Mouse (Mus musculus): Measurements from ENCODE around the gene Neurod4.

DNA sequence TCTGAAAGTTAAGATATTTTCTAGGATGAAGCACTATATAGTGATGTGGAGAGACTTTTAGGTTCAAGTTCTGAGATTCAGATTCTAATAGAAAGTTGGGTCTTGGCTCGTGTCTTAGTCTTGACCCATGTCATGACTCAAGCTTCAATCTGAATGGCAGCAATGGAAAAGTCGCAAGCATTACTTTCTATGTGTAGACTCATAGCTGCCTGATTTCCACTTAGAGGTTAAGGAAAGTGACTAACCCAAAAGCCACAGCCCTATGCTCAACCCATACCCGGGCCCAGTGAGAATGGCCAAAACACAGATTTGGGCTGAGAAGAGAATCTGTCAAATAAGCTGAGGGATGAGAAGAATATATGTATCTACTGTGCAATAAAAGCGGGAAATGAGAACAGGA is 44.2 kb upstream of the Neurod4 start:
- TF ChIP-seq ZC3H11A (IDR thresholded peaks at IDR 0.05; ENCODE audit: borderline replicate concordance, low read depth, low read length): no peak
- no peak for TF ChIP-seq MAFK (IDR thresholded peaks at IDR 0.05; ENCODE audit: insufficient read depth, low read depth, low read length)
- no peak for TF ChIP-seq HCFC1 (IDR thresholded peaks at IDR 0.05; ENCODE audit: borderline replicate concordance, insufficient read depth, low read length)
- TF ChIP-seq CHD2 (IDR thresholded peaks at IDR 0.05; ENCODE audit: low read depth, low read length): no peak

All from ES-E14 (cell line).